Mouse (Mus musculus) liver (tissue): ENCODE data around the gene Vars.
A peak's percentile ranks its signal among the peaks of the same experiment; 100 is the strongest.

Experiments
- DNase-seq: peaks from one replicate; pipeline ENCODE4 v3.0.0-alpha.2; 2020; ENCODE audit warnings: mixed read lengths

The Vars gene

DNA sequence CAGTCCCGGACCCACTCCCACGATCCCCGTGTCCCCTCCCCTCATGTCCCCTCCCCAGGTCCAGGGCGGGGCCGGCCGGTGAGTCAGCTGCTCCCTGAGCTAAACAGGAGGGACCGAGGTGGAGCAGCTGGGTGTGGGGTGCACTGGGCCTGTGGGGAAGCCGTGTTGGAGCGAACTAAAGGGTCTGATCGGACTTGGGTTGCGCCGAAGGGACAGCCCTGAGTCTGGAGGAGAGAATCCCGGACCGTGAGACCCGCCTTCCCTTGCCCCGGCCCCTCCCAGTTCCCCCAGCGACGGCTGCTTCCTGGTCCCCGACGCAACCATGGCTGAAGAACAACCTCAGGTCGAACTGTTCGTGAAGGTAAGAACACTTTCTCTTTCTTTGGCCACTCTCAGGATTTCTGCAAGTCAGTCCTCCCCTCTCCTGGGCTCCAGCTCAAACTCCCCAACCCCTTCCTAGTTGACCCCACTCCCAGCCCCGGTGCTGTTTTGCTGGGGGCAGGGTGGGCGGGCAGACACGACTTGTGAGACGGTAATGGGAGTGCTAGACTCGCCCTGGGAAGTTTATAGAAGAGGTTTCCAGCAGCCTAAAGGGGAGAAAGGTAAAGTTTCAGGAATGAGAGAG, 49.5 kb downstream of the Vars start:
- peak; percentile 88 for DNase-seq

DNA sequence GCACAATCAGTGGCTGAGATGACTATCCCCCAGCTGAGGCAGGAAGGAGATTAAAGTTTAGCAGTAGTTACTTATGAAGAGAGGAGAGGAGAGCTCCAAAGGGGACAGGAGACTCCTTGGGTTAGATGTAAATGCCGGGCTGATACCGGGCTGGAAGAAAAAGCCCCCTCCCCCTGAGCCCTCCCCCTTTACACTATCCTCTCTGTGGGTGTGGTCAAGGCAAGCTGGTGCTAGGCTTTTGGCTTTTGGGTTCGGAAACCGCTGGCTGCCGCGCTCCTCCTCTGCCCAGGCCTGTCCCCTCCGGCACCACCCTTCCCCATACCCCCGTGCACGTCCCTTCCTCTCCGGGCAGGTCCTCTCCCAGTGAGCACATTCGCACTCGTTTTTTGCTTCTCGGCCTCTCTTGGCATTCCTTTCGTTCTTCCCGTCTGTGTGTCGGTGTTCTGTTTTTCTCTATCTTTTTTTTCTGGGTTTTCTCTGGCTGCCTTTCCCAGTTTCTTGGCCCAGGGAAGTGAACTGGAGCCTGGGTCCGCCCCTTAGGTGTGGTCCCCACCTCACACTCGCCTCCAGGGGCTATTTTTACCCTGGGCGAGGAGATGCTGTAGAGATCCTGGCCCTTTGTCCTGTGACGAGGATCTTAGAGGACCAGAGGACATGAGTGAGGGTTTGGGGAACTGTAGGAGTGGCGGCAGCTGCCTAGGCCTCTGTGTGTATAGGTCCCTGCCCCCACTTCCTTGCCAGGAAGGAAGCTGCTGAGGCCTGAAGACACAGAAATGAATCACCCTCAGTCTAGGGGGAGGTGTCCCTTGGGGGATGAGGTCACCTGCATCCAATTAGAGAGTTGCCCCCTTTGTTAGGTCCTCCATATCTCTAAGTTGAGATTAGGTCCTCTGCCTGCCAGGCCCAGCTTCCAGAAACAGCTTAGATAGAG, 50.6 kb downstream of the Vars start:
- peak; percentile 77 for DNase-seq

- no peak for DNase-seq
Measured at GRCm38 (mm10) chr17:35052271-35052798, 51.5 kb downstream of the Vars start.

- DNase-seq, result no peak
Measured at GRCm38 (mm10) chr17:35055691-35056495, 55.1 kb downstream of the Vars start.

- DNase-seq, result no peak
Measured at GRCm38 (mm10) chr17:35057090-35057489, 56.3 kb downstream of the Vars start.

GRCm38 (mm10) chr17:35058316-35058715, 57.5 kb downstream of the Vars start:
- DNase-seq, result no peak

- DNase-seq, result peak; percentile 89
Measured at GRCm38 (mm10) chr17:35058911-35059892, 58.4 kb downstream of the Vars start, which contains the start of gene Ddah2. Gene Ddah2, plus strand, starts transcription at chr17:35059035.

GRCm38 (mm10) chr17:35060071-35060470, 59.3 kb downstream of the Vars start:
- DNase-seq, result no peak

DNA sequence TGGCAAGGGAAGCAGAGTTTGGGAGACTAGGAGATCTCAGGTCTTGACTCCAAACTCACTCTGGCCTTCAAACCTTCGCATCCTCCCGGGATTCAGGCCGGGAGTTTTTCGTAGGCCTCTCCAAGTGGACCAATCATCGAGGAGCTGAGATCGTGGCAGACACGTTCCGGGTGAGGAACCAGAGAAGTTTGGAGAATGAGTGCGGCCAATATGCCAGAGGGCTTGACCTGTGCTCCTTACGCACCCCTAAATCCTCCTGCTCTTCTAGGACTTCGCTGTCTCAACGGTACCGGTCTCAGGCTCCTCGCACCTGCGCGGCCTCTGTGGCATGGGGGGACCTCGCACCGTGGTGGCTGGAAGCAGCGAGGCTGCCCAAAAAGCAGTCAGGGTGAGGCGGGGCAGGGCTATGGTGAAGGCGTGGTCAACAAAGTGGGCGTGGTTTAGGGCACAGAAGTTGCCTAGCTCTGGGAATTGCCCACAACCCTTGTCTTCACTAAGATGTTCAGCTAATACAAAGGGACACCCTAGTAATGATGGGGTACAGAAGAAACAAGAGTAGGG, 60.0 kb downstream of the Vars start:
- DNase-seq, result peak; percentile 72

DNA sequence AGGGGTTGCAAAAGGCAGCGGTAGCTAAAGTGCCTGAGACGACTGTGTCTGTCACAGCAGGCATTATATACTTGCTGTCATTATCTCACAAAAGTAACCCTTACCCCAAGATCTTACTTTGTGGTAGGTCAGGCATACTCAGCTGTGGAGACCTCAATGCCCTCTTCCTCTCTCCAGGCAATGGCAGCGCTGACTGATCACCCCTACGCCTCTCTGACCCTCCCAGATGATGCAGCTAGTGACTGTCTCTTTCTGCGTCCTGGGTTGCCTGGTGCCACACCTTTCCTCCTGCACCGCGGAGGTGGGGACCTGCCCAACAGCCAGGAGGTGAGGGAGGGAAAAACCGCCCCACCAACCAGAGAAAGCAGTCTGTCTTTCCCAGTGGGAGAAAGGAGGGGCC, 60.5 kb downstream of the Vars start:
- DNase-seq, result no peak

- no peak for DNase-seq
Measured at GRCm38 (mm10) chr17:35063466-35063865, 62.7 kb downstream of the Vars start.

DNA sequence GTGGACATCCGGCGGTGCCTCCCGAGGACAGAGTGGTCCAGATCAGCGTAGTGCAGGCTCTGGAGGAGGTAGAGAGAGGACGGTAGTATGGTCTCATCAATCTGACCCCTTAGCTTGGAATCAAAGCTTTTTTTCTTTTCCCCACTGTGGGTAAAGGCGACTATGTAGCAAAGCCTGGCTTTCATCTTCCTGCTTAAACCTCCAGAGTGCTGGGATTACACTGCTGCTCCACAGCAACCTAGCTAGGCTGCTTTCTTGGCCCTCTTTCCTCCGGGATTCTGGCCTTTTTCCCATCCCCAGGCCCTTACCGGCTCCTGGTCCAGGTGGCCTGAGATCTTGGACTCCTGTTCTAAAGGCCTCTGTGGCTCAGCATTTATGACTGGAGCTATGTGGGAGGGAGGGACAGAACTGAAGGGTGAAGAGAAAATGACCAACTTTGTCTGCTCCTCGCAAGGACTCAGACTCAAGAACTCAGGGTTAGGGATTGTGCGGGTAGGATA, 63.6 kb downstream of the Vars start:
- DNase-seq, result no peak

DNA sequence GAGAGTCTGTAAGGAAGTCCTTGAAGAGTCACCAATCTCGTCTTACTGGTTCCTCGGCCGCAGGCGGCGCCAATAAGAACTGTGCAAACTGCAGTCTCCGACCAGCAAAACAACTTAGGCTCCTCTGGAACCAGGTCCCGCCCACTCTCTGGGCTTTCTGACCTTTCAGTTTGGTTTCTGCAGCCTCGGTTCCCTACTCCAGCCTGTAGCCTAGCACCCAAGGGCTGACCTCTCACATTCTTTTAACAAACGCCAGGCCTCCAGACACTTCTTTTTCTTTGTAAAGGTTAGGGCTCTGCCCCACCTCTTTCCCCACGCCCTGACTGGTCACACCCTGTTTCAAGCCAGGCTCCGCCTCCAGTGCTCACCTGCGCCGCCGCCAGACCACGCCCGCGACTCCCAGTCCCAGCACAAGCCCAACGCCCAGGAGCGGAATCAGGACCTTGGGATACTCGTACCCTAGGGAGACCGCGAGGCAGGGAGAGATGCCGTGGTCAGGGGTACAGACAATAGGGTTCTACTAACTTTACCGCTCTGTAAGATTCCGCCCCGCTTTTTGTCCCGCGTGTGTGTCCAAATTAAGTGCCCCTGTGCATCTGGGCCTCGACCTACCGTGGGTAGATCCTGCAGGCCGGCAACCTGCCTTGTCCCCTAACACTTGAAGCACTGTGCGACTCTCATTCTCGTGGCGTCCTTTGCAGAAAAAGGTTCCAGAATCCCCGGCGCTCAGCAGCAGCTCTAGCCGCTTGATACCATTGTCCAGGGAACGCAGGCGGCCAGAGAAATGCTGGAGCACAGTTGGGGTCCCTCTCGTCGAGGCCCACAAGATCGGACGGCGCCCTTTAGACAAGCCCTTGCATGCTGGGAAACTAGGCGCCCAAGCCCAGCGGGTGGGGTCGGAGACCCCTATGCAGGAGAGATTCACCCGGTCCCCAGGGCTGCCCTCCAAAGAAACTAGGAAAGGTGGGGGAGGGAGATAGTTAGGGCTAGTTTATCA, 64.5 kb downstream of the Vars start, which contains the start of gene Ly6g6c:
Ly6g6c (plus strand) TSS at position 438 of the 997 bp plus-strand sequence.
- peak; percentile 62 for DNase-seq
